Mouse (Mus musculus): ENCODE data around the gene Lrrk1. TPM values are rescaled to one million over a fixed set of nuclear protein-coding genes. Genes with fewer than 3 reads are reported as not detected.

Lrrk1 gene
- polyA plus RNA-seq, 1 experiment from 2014 or later, result 1.0 TPM

DNA sequence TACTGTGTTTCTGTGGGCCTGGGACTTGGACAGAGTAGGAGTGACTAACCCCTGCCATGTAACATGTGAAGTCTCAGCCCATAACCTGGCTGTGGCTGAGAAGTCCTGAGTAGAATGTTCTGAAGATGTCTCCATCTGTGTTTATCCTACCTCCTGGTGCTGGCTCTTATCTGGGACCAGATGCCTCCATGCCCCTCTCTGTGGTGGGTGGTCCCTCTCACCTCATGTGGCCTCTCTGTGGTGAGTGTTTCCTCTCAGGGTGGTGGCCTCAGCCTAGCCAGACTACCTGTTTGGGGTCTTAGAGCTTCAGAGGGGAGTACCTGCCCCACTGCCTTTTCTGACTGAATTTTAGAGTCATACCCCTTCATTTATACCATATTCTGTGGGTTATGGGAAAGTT, 139.9 kb downstream of the Lrrk1 start:
- no peaks in the 10 kb centered on the region for H3K27me3 ChIP-seq (ENCODE audit: control insufficient read depth, insufficient read depth, low read length)
- H3K4me1 ChIP-seq (ENCODE audit: control insufficient read depth, insufficient read depth, low read length), result peaks cover 7% of the 10 kb centered on the region; the same call in 1 of the 2 replicates
- H3K4me2 ChIP-seq (ENCODE audit: low read depth, low read length), result no peak overlapping the region
- H3K36me3 ChIP-seq (ENCODE audit: control insufficient read depth, insufficient read depth, low read length), result no peaks in the 10 kb centered on the region
- H3K9ac ChIP-seq (replicated peaks; ENCODE audit: low read depth, low read length), result no peak overlapping the region
- H3K9me3 ChIP-seq (ENCODE audit: control insufficient read depth, low read length), result no peaks in the 10 kb centered on the region
- ATAC-seq (ENCODE audit: low read depth), result no peak
- peak overlapping the region; percentile 29; the same call in 1 of the 2 replicates for H3K27ac ChIP-seq (ENCODE audit: low read depth, low read length)
- H3K4me3 ChIP-seq (ENCODE audit: low read depth, low read length), result no peak overlapping the region

DNA sequence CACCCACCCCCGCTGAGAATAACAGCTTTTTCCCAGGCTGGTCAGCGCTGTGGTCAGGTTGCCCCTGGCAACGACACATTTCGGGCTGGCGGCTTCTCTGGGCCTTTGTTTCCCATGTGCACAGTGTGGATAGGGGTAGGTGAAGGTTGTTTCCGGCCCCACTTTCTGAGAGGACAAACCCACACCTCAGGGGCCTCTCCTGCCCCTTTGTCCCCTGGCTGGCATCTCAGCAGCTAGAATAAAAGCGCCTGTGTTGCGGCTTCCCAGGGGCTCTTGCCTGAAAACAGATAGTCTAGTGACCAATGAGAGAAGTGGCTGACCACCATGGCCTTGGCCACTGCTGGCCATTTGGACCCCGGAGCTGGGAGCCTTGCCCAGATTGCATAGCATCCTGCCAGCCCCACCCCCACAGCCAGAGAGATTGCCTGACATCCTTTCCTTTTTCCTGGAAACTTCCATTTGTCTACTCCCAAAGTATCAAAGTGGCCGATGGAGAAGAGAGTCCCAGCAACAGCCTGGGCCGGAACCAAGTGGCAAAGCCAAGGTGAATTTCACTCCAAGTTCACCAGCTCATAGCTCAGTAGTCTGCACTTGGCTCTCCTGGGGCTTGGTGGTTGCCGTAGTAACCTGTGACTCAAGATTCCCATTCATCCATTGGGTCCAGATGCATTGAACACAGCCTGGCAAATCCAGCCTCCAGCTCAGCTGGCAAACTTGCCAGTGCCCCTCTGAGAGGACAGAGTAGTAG, 140.7 kb downstream of the Lrrk1 start:
- Histone ChIP-seq H3K27me3 (ENCODE audit: control insufficient read depth, insufficient read depth, low read length) (no peaks in the 10 kb centered on the region), H3K36me3 (ENCODE audit: control insufficient read depth, insufficient read depth, low read length) (no peaks in the 10 kb centered on the region), H3K27ac (ENCODE audit: low read depth, low read length) (peak overlapping the region; percentile 72), H3K9me3 (ENCODE audit: control insufficient read depth, low read length) (no peaks in the 10 kb centered on the region), H3K4me3 (ENCODE audit: low read depth, low read length) (no peak overlapping the region), H3K4me2 (ENCODE audit: low read depth, low read length) (no peak overlapping the region), H3K9ac (replicated peaks; ENCODE audit: low read depth, low read length) (no peak overlapping the region), H3K4me1 (ENCODE audit: control insufficient read depth, insufficient read depth, low read length) (peaks cover 7% of the 10 kb centered on the region; the same call in 1 of the 2 replicates)
- WGBS, result 16% methylated on average over 12 of the region's 12 CpGs
- peak; percentile 90 for ATAC-seq (ENCODE audit: low read depth)

DNA sequence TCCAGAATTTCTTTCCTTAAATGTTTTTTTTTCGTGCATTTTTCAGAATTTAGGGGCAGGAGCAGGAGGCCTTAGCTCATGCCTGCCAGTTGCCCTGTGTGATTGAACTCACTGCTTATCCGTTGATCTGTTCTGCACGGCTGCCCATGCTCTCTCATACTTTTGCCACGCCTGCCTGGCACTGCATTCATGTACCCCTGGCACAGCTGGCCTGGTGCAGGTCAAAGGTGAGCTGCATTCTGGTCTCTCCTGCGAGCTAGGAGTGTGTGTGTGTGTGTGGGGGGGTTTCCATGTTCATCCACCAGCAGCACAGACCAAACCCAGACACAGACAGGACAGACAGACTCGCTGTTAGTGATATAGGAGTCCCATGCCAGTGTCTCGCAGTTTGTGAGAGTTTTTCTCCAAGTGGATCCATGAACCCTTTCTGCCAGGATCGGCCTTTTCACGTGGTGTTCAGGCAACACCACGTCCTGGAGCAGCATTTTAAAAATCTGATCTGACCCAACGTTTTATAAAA, 141.4 kb downstream of the Lrrk1 start:
- no peak overlapping the region for H3K4me2 ChIP-seq (ENCODE audit: low read depth, low read length)
- 0 out of 2 replicates have a peak, but pooled peaks have one; percentile 25 for ATAC-seq (ENCODE audit: low read depth)
- H3K27me3 ChIP-seq (ENCODE audit: control insufficient read depth, insufficient read depth, low read length), result no peaks in the 10 kb centered on the region
- H3K4me3 ChIP-seq (ENCODE audit: low read depth, low read length), result no peak overlapping the region
- H3K9me3 ChIP-seq (ENCODE audit: control insufficient read depth, low read length), result no peaks in the 10 kb centered on the region
- no peaks in the 10 kb centered on the region for H3K36me3 ChIP-seq (ENCODE audit: control insufficient read depth, insufficient read depth, low read length)
- peaks cover 7% of the 10 kb centered on the region; the same call in 1 of the 2 replicates for H3K4me1 ChIP-seq (ENCODE audit: control insufficient read depth, insufficient read depth, low read length)
- H3K9ac ChIP-seq (replicated peaks; ENCODE audit: low read depth, low read length), result no peak overlapping the region
- WGBS, result 32% methylated on average over 11 of the region's 11 CpGs
- H3K27ac ChIP-seq (ENCODE audit: low read depth, low read length), result peak overlapping the region; percentile 72

DNA sequence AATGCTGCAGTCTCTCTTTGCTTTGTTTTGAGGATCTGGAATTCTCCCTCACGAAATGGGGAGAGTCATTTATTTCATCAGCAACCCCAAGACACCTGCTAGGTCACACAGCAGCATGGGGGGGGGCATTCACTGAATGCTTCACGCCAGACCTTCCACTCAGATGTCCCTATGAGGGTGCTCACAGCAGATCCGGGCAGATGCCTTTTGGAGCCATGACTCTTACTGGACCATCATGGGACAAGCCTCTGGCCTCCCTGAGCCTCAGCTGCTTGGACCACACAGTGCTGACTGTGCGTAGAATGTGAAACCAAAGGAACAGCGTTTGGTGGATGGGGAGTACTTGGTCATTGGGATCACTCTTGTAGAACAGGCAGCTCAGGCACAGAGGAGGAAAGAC, 142.5 kb downstream of the Lrrk1 start:
- Histone ChIP-seq H3K27ac (ENCODE audit: low read depth, low read length) (no peak overlapping the region), H3K4me1 (ENCODE audit: control insufficient read depth, insufficient read depth, low read length) (peaks cover 7% of the 10 kb centered on the region; the same call in 1 of the 2 replicates), H3K4me2 (ENCODE audit: low read depth, low read length) (no peak overlapping the region), H3K36me3 (ENCODE audit: control insufficient read depth, insufficient read depth, low read length) (no peaks in the 10 kb centered on the region), H3K9me3 (ENCODE audit: control insufficient read depth, low read length) (no peaks in the 10 kb centered on the region), H3K9ac (replicated peaks; ENCODE audit: low read depth, low read length) (no peak overlapping the region), H3K27me3 (ENCODE audit: control insufficient read depth, insufficient read depth, low read length) (no peaks in the 10 kb centered on the region), H3K4me3 (ENCODE audit: low read depth, low read length) (no peak overlapping the region)
- 84% methylated on average over 5 of the region's 5 CpGs for WGBS
- ATAC-seq (ENCODE audit: low read depth), result no peak

DNA sequence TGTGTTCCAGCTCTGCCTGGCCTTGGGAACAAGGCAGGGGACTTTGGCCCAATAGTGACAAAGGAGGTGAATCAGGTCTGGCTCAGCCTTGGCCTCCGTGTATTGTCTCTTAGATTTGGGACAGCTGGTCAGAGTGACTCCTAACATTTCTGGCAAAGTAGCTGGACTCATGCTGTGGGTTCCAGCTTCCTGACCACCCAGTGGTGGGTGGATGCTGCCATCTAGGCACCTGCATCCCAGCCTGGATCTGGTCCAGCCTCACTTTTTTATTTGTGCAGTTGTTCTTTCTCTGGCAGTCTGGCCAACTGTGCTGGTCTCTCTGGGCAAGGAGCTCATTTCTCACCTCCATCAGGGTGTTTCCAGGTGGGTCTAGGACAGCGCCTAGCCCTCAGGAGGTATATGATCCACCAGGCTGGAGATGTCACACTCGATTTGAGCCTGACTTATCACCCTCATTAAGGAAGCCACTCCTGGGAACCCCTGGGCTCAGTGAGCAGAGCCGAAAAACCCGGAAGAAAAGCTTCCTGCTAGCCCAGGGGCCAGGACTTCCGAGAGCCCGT, 144.3 kb downstream of the Lrrk1 start:
- 79% methylated on average over 7 of the region's 7 CpGs for WGBS
- Histone ChIP-seq H3K9ac (replicated peaks; ENCODE audit: low read depth, low read length) (no peak overlapping the region), H3K9me3 (ENCODE audit: control insufficient read depth, low read length) (no peaks in the 10 kb centered on the region), H3K36me3 (ENCODE audit: control insufficient read depth, insufficient read depth, low read length) (no peaks in the 10 kb centered on the region), H3K27ac (ENCODE audit: low read depth, low read length) (no peak overlapping the region), H3K4me1 (ENCODE audit: control insufficient read depth, insufficient read depth, low read length) (peaks cover 7% of the 10 kb centered on the region; the same call in 1 of the 2 replicates), H3K4me3 (ENCODE audit: low read depth, low read length) (no peak overlapping the region), H3K27me3 (ENCODE audit: control insufficient read depth, insufficient read depth, low read length) (no peaks in the 10 kb centered on the region), H3K4me2 (ENCODE audit: low read depth, low read length) (no peak overlapping the region)
- ATAC-seq (ENCODE audit: low read depth), result no peak

DNA sequence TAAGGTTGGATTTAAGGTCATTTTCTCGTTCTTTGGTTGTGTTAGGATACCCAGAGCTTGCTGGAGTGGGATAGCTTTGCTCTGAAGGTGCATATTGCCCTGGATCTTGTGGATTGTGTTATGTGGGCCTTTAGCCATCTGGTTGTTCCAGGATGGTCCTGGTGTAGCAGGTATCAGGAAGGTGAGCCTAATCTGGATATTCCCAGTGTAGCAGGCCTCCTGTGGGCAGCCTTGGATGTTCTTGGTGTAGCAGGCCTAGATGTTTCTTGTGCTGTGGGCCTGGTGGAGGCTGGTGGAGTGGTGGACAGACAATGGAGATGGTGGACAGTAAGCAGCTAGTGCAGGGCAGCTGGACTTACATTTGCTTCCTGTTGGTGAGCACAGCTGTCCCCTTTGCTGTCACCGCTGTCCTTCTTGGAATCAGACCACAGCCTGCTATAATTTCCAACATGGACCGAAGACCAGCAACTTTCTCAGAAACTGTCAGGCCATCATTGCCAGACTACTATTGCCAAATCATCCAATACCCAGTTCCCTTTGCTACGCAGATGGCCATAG, 146.2 kb downstream of the Lrrk1 start:
- Histone ChIP-seq H3K4me1 (ENCODE audit: control insufficient read depth, insufficient read depth, low read length) (no peaks in the 10 kb centered on the region), H3K4me3 (ENCODE audit: low read depth, low read length) (no peak overlapping the region), H3K4me2 (ENCODE audit: low read depth, low read length) (no peak overlapping the region), H3K27me3 (ENCODE audit: control insufficient read depth, insufficient read depth, low read length) (no peaks in the 10 kb centered on the region), H3K27ac (ENCODE audit: low read depth, low read length) (no peak overlapping the region), H3K9me3 (ENCODE audit: control insufficient read depth, low read length) (no peaks in the 10 kb centered on the region), H3K36me3 (ENCODE audit: control insufficient read depth, insufficient read depth, low read length) (no peaks in the 10 kb centered on the region), H3K9ac (replicated peaks; ENCODE audit: low read depth, low read length) (no peak overlapping the region)
- 96% methylated on average over 4 of the region's 4 CpGs for WGBS
- ATAC-seq (ENCODE audit: low read depth), result no peak

DNA sequence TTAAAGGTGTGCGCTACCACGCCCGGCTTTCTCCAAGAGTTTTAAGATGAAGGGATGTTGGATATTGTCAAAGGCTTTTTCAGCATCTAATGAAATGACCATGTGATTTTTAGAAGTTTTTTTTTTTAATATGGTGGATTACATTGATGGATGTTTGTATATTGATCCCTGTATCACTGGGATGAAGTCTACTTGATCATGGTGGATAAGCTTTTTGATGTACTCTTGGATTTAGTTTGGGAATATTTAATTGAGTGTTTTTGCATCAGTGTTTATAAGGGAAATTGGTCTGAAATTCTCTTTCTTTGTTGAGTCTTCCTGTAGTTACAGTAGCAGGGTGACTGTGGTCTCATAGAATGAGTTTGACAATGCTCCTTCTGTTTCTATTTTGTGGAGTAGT, 150.0 kb downstream of the Lrrk1 start:
- Histone ChIP-seq H3K36me3 (ENCODE audit: control insufficient read depth, insufficient read depth, low read length) (no peaks in the 10 kb centered on the region), H3K4me2 (ENCODE audit: low read depth, low read length) (no peak overlapping the region), H3K4me1 (ENCODE audit: control insufficient read depth, insufficient read depth, low read length) (no peaks in the 10 kb centered on the region), H3K9ac (replicated peaks; ENCODE audit: low read depth, low read length) (no peak overlapping the region), H3K4me3 (ENCODE audit: low read depth, low read length) (no peak overlapping the region), H3K27me3 (ENCODE audit: control insufficient read depth, insufficient read depth, low read length) (no peaks in the 10 kb centered on the region), H3K9me3 (ENCODE audit: control insufficient read depth, low read length) (no peaks in the 10 kb centered on the region), H3K27ac (ENCODE audit: low read depth, low read length) (no peak overlapping the region)
- no peak for ATAC-seq (ENCODE audit: low read depth)
- 95% methylated on average over 3 of the region's 3 CpGs for WGBS

DNA sequence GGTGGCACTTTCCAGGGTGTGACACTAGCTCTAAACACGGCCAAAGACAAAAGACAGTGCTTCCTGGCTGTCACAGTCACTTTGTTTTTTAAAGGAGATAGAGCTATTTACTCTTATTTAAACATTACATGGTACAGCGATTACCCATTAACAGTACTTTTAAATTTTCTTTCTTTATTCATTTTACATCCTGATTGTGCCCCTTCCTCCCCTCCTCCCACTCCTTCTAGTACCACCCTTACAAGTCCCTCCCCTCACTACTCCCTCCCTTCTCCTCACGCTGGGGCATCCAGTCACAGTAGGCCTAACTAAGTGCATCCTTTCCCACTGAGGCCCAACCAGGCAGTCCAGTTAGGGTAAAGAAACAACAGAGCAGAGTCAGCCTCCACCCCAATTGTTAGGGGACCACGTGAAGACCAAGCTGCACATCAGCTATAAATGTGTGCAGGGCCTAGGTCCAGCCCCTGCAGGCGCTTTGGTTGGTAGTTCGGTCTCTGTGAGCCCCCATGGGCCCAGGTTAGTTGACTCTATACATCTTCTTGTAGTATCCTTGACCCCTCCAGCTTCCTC, 154.1 kb downstream of the Lrrk1 start:
- ATAC-seq (ENCODE audit: low read depth), result no peak
- 68% methylated on average over 6 of the region's 6 CpGs for WGBS
- H3K9ac ChIP-seq (replicated peaks; ENCODE audit: low read depth, low read length), result no peak overlapping the region
- no peak overlapping the region for H3K4me3 ChIP-seq (ENCODE audit: low read depth, low read length)
- H3K4me2 ChIP-seq (ENCODE audit: low read depth, low read length), result no peak overlapping the region
- H3K27ac ChIP-seq (ENCODE audit: low read depth, low read length), result no peak overlapping the region
- no peaks in the 10 kb centered on the region for H3K36me3 ChIP-seq (ENCODE audit: control insufficient read depth, insufficient read depth, low read length)
- no peaks in the 10 kb centered on the region for H3K9me3 ChIP-seq (ENCODE audit: control insufficient read depth, low read length)
- H3K4me1 ChIP-seq (ENCODE audit: control insufficient read depth, insufficient read depth, low read length), result no peaks in the 10 kb centered on the region
- no peaks in the 10 kb centered on the region for H3K27me3 ChIP-seq (ENCODE audit: control insufficient read depth, insufficient read depth, low read length)
